Mouse (Mus musculus): Measurements from ENCODE around the gene Apol7b.
"Not testable (repeated sequence)": the region's sequence is repeated elsewhere in the genome, so short reads cannot be mapped to it uniquely, and the experiment has no call there.

The Apol7b gene

DNA sequence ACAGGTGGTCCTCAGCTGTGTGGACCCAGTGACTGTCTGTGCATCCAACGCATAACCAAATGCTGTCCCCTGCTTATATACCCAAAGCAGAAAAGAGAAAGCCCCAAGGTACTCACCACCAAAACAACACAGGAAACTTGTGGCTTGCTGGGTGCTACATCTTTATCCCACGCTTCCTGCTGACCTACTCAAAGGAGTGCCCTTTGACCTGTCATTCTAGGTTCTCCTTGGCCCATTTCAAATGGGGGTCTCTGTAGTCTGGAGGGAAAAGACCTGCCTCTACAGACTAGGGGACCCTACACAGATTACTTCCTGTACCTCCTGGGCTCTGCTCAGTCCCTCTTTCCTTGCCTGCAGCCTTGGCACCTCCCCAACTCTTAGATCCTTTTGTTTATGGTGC is at the start of gene Apol7b:
TSS of gene Apol7b (minus strand) at position 101 of the 400 bp plus-strand sequence.
- DNase-seq (ENCODE audit: low read depth, low spot score), result not testable (repeated sequence)

DNA sequence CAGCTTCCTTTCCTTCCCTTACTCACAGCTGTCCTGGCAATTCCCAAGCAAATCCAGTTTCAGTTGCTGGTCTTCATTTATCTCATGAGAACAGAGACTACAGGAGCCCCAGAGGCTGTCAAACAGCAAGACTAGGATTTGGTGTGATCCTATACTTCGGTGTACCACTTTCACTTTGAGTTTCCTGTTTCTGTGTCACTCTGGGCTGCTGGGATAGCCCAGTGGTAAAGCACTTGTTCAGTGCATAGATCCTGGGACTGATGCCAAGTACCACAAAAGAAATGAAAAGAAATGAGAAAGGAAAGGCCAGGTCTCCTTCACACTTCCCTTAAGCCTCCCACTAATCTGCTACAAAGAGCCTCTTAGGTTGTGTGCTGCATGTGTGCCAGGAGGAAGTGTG is 47.4 kb upstream of the Apol7b start:
- DNase-seq (ENCODE audit: low read depth, low spot score), result not testable (repeated sequence)

DNA sequence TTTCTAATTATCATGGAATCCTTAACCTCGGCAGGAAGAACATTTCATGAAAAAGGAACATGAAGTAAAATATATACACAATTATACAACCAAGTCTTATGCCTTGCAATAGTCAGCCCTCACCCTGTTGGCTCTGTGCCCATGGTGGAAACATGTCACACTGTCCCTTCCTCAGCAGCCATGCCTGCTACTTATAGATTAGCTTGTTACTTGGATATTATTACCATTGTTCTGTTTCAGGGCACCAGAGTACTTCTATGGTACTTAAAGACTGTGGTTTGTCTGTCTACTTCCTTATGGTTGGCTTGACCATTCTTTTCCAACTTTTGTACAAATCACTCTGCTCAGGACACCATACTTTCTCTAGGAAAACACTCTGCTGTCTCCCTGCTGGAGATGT is 45.9 kb upstream of the Apol7b start:
- DNase-seq (ENCODE audit: low read depth, low spot score), result not testable (repeated sequence)

DNA sequence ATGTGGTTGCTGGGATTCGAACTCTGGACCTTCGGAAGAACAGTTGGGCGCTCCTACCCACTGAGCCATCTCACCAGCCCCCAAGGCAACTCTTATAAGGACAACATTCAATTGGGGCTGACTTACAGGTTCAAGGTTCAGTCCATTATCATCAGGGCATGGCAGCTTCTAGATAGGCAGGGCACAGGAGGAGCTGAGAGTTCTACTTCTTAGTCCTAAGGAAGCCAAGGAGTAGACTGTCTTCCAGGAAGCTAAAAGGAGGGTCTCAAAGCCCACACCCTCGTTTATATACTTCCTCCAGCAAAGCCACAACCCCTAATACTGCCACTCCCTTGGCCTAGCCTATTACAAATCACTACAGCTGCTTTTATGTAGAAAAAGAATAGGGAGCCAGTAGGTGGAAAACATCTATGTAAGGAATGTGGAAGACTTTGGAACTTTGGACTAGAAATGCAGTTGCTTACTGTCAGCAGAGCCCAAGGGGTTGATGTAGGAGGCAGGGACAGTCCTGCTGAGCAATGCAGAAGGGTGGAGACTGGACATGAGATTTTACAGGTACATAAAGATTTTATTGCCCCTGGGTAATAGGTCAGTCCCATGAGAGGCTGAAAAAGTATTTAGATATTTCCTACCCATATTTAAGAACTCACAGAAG is 35.0 kb upstream of the Apol7b start:
- no peak for DNase-seq (ENCODE audit: low read depth, low spot score)

DNA sequence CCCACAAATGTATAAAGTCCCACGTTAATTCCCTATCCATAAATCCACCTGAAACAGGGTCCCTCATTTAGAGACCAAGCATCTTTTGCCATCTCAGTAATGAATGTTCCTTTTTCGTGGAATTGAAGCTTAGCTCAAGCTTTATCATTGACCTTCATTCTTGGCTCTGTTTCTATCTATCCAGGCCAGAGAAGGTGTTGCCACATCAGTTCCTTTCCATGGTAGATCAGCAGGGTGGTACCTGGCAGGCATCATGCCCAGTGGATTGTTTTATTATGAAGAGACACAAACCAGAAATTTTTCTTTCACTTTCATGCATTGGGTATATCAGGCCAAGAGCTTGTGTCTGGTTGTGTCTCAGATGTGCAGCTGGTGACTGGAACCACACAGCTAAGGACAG is 29.4 kb upstream of the Apol7b start, which contains the start of gene Apol10a:
TSS of gene Apol10a (plus strand) at position 355 of the 400 bp plus-strand sequence.
- DNase-seq (ENCODE audit: low read depth, low spot score), result not testable (repeated sequence)

DNA sequence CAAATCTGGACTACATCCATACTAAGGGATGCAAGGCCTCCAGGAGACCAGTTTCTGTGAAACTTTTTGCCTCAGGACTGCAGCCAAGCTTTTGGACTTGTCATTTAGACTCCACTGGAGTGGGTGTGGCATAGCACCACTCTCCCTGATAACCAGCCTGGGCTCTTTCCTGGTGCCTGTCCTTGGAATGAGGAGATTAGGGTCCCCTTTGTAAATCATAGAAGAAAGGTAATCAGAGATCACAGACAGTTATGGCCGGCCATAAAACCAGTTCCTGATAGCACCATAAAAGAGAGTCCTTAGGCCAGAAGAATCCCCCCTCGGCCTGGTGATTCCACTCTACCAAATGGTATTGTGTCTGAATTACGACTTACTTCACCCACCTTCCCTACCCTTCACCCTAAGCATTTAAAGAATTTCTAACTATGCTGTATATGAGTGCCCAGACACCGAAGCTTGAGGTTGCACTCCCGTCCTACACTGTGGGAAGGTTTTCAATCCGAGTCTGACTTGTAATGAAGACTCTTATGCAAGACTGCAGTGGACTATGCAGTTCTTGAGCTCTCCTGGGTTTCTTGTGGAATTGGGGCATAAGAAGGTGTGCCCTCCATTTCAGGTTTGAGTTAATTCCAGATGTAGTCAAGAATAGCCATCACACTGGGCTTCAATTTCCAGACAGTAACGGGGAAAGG is 27.6 kb upstream of the Apol7b start:
- DNase-seq (ENCODE audit: low read depth, low spot score), result not testable (repeated sequence)

DNA sequence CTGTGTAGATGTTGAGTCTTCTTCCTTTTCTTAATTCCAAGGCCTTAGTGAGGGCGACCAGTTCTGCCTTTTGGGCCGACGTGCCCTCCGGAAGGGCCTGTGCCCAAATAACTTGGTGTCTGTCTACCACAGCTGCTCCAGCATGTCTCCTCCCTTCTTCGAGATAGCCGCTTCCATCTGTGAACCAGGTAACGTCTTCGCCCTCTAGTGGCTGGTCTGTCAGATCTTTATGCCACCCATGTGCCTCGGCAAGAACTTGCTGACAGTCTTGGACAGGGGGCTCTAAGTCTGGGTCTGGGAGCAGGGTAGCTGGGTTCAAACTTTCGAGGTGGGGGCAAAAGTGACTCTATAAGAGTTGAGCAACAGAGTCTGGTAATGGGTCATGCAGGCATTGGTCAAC is 2.6 kb upstream of the Apol7b start:
- peak; percentile 58 for DNase-seq (ENCODE audit: low read depth, low spot score)

DNA sequence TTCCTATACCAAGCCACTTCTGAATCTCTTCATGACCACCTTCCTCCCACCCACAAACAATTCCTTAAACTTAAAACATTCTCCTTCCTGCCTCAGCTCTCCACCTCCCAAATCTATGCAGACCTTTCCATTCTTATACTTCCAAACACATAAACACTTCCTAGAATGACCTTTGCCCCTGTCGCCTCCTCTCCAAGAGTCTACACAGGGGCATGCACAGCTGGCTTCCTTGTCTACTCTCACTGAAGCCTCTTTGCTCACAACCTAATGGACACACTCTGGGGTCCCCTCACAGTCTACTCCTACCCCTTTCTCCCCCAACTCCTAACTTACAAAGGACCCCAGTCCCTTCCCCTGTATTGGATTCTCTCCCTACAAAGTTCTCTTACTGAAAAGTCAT is 1.6 kb downstream of the Apol7b start:
- DNase-seq (ENCODE audit: low read depth, low spot score), result not testable (repeated sequence)

DNA sequence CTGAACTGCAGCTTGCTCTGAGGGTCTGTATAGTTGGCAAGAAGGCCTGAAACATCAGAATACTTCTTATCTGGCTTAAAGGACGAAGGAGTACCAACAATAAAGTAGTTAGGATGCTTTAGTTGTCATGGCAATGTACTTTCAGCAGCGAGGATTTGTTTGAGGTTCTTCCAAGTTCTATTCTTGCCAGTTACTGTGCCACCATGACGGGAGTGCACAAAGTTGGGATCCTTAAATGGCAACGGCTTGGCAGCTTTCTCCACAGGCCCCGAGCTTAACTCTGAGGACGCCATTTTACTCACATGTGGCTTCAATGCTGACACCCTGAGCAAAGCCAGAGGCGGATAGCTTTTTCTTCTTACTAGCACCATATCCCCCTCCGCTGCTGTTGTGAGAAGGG is 2.5 kb downstream of the Apol7b start:
- not testable (repeated sequence) for DNase-seq (ENCODE audit: low read depth, low spot score)

DNA sequence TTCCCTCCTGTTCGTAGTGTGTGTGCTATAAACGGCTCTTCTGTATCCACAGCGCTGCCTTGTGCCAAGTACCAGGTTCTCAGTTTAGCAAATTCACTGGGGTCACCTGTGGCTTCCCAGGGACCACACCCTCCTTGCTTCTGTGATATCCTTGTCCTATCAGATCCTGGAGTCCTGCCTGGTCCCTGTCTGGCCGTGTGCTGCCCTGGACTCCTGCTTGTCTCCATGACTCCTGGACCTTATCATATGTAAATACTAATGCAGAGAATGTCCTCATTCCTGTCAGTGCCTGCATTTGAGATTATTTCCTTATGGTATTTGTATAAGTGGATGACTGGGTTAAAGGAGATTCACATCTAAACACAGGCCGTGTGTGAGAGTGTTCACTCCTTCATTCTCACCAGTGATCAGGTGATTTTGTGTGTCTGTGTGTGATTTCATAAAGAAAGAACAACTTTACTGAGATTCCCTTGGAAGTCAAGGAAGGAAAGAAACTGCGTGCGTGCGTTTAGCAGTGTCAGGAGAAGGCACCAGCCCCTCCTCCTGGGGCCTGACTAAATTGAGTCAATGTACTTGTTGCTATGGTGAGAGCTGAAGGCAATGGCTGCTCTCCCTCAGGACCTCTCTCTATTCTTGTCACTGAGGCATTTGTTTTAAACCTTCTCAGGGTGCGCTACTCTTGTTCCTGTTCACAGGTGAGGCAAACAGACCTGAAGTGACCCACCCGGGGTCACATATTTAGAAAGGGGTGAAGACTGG is 18.4 kb downstream of the Apol7b start:
- DNase-seq (ENCODE audit: low read depth, low spot score), result not testable (repeated sequence)

DNA sequence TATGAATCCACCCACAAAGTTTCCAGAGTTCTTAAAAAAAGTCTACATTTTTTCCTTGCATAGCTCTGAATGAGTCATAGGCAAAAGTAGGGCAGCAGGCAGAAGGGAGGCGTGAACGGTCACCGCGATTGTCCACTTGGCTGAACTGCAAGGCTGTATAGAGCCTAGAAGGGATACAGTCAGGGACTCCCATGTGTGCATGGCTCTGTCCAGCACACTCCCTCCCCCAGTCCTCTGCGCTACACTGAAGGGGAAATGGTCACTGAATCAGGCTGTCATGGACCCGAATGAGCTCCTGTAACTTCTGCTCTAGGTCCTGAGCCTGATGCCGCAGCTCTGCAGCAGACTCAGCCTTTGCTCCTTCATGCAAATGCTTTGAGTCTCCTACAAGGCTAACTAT is 24.4 kb downstream of the Apol7b start:
- DNase-seq (ENCODE audit: low read depth, low spot score), result not testable (repeated sequence)

DNA sequence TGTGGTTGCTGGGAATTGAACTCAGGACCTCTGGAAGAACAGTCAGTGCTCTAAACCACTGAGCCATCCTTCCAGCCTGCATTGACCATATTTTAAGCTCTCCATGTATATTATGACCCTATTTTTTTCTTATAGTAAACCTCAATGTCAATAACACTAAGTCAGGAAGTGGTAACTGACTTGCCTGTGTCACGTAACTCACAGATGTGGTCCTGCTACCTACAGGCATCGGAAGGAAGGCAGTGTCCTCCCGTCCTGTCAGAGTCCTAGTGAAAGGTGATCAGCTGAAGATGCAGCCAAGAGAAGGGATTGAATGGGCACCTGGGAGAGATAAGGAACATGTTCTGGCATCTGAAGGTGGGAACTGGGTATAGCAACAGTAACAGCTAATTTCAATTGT is 27.6 kb downstream of the Apol7b start:
- not testable (repeated sequence) for DNase-seq (ENCODE audit: low read depth, low spot score)

DNA sequence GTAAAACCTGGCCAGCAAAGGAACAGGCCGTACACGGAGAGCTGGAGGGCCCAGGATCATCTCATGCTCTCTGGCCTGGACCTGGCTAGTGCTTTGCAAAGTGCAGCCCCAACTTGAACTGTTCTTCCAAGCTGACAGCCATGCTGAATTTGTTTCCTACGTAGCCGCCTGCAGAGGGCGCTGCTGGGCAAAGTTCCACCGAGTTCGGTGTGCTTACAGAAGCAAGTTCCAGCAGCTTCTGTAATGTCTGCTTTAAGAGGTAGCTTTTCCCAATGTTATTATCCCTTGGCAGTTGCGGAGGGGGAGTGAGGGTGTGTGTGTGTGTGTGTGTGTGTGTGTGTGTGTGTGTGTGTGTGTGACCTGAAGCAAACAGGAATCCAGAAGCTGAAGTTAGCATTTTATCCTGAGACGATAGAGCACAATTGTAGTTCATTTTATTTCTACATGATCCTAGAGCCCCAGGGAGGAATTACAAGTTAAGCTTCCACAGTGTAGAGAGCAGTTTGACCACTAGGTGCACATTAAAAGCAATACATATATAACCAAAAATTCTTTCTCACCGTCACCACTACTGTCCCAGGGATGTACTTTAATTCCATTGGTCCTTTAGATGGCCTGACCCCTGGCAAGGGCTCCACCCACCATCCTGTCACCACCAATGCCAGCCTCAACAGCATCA is 30.5 kb downstream of the Apol7b start:
- DNase-seq (ENCODE audit: low read depth, low spot score), result not testable (repeated sequence)

DNA sequence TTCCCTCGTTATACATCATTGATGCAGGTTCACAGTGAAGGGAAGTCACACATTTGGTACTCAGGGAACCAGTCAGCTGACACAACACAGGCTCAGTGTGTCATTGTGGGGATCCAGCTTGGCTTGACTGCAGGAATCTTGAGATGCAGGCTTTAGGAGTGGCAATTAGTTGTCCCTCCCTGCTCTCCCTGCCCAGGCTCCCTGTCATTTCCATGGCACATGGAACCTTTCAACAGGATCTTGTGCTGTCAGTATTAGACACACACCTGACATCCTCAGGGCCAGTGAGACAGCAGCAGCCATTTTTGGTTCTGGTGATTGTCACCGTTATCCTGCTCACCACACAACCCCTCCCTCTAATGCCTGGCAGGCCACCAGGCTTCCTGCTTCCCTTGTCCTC is 31.6 kb downstream of the Apol7b start:
- not testable (repeated sequence) for DNase-seq (ENCODE audit: low read depth, low spot score)

DNA sequence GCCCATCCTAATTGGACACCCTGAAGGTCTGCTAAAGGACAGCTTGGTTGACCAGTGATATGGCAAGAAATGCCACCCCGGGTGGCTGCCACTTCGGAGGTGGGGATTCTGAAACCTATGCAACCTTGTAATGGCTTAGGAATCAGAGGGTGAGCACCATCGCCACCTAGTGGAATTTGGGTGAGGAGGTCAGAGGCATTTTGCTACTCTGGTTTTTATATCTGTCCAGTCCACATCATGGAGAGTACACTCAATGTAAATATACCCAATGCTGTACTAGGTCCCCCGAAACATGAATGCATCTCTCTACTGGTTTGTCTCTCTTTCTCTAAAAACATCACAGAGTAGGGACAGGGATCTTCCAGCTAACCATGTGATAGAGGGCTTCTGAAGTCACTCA is 34.6 kb downstream of the Apol7b start:
- DNase-seq (ENCODE audit: low read depth, low spot score), result peak; percentile 26

DNA sequence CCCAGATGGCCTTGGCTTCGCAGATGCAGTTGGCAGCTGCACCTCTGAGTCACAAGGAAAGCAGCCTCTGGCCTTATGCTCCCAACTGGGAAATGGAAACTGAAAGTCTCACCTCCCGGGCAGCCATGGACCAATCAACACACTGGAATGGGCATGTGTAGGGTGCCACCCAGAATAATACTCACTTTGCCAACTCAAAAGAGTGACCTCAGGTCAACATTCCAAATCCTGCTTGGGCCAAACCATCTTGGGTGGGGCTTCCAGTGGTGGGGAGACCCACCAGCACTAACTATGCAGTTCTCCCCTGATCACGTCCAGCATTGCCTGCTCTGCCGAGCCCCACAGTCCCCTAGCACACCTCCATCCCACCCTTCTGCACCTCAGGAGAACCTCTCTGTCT is 36.3 kb downstream of the Apol7b start, which contains the start of gene Apol9a:
TSS of gene Apol9a (minus strand) at position 101 of the 400 bp plus-strand sequence.
- DNase-seq (ENCODE audit: low read depth, low spot score), result not testable (repeated sequence)

DNA sequence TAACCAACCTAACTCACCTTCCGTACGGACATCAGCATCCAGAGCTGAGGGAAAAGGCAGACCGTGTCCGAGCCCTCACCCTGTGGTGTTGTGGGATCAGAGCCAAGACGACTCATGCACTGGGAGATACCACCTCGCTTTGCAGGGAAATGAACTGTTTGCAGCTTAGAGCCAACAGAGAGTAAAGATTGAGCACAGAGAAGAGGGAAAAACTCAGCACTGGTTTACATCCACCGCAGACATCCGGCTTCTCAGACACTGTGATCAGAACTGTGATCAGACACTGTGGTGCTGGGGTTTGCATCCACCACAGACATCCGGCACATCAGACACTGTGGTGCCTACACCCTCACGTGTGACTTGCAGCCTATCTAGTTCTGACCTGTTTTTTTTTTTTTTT is 40.9 kb downstream of the Apol7b start:
- DNase-seq (ENCODE audit: low read depth, low spot score), result not testable (repeated sequence)

DNA sequence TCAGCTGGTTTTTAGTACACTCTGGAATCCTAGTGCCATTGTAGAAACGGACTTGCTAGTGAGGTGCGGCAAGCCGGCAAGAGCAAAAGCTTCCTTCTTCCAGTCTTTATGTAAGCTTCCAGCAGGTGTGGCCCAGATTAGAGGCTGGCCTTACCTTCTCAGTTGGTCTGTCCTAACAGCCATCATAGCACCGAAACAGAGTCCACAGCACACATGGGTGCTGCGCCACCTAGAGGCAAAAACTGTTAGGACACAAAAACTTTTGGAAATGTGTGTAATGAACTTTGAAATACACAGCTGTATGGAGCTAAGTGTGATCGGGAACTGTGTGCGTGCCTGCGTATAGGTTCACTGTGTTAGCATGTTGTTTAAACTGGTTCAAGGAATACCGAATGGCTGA is 48.3 kb downstream of the Apol7b start, which contains the start of gene Apol7a:
TSS of gene Apol7a (minus strand) at position 84 of the 400 bp plus-strand sequence.
- DNase-seq (ENCODE audit: low read depth, low spot score), result peak; percentile 85

DNA sequence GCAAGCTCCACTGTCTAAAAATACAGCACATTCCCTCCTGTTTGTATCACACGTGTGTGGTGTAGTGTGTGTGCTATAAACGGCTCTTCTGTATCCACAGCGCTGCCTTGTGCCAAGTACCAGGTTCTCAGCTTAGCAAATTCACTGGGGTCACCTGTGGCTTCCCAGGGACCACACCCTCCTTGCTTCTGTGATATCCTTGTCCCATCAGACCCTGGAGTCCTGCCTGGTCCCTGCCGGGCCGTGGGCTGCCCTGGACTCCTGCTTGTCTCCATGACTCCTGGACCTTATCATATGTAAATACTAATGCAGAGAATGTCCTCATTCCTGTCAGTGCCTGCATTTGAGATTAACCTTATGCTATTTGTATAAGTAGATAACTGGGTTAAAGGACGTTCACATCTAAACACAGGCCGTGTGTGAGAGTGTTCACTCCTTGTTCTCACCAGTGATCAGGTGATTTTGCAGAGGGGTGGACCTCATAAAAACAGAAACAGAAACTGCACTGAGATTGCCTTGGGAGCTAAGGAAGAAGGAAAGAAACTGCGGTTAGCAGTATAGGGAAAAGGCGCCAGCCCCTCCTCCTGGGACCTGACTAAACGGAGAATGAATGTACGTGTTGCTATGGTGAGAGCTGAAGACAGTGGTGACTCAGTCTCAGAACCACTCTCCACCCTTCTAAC is 49.7 kb downstream of the Apol7b start:
- not testable (repeated sequence) for DNase-seq (ENCODE audit: low read depth, low spot score)

DNA sequence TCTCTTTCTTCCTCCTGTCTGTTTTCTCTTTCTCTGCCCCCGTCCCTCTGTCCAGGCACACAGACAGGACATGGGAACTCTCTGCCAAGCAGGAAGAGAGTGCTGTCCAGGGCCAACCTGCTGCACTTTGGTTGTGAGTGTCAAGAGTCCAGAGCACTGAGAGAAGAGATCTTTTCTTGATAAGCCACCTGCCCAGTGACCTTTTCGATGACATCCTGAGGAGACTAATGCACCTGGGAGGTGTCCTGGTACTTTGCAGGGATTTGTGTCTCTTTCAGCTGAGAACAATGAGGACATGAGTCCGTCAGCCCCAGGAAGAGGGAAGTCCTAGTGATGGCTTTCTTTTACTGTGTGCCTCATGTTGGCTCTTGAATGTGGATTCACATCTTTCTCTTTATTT is 53.5 kb downstream of the Apol7b start:
- not testable (repeated sequence) for DNase-seq (ENCODE audit: low read depth, low spot score)

DNA sequence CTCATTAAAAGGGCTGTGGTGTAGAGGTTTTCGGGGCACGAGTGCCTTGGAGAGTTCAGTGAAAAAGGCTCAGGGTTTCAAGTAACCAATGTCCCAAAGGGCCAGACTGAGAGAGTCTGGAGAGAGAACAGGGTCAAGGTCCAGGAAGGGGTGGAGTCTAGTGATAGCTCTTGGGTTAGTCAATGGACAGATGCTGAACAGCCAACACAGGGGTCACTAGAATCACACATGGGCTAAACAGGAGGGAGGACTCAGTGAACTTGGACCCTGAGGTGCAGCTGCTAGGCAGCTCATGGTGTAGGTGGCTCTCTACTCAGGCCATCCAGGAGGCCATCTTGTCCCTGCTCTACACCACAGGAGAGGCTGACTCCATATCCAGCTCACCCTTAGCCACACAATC is 59.8 kb downstream of the Apol7b start:
- DNase-seq (ENCODE audit: low read depth, low spot score), result no peak

All from ZHBTc4 (cell line).